Mouse (Mus musculus) neural tube, embryonic 15.5 days (tissue): ENCODE results near the gene Ap3d1. TPM values are rescaled to one million over a fixed set of nuclear protein-coding genes. Genes with fewer than 3 reads are reported as not detected.

Experiments
- ATAC-seq: fragments of 200-750 bp; cut with Nextera tagmentation; 2 replicates; pipeline ENCODE4 v1.8.0; 2017; ENCODE audit warnings: mild to moderate bottlenecking, moderate TSS enrichment, moderate library complexity; ENCODE audit not compliant: low FRiP score
- H3K27ac ChIP-seq: fragments of 300-500 bp; sonication (generic); replicated peaks from 2 replicates; pipeline ENCODE4 v1.5.1; 2015; ENCODE audit warnings: mild to moderate bottlenecking, inconsistent platforms
- H3K27me3 ChIP-seq: fragments of 300-500 bp; sonication (generic); replicated peaks from 2 replicates; pipeline ENCODE4 v1.6.1; 2015; ENCODE audit warnings: inconsistent platforms
- H3K36me3 ChIP-seq: fragments of 300-500 bp; sonication (generic); 2 replicates; pipeline ENCODE4 v1.6.1; 2015; ENCODE audit warnings: inconsistent platforms
- H3K4me1 ChIP-seq: fragments of 300-500 bp; sonication (generic); 2 replicates; pipeline ENCODE4 v1.6.1; 2015; ENCODE audit warnings: inconsistent platforms
- H3K4me2 ChIP-seq: fragments of 300-500 bp; sonication (generic); 2 replicates; pipeline ENCODE4 v1.6.1; 2015; ENCODE audit warnings: inconsistent platforms, mild to moderate bottlenecking, moderate library complexity
- H3K4me3 ChIP-seq: fragments of 300-500 bp; sonication (generic); replicated peaks from 2 replicates; pipeline ENCODE4 v1.5.1; 2015; ENCODE audit warnings: mild to moderate bottlenecking, inconsistent platforms
- H3K9ac ChIP-seq: fragments of 300-500 bp; sonication (generic); replicated peaks from 2 replicates; pipeline ENCODE4 v1.6.1; 2015; ENCODE audit warnings: mild to moderate bottlenecking, inconsistent platforms
- H3K9me3 ChIP-seq: fragments of 300-500 bp; sonication (generic); replicated peaks from 2 replicates; pipeline ENCODE4 v1.6.1; 2016; ENCODE audit warnings: inconsistent platforms
- WGBS: fragments of 180-500 bp; shearing (Covaris S2); methylation state at CpG from one replicate; pipeline ENCODE4 v1.1.7; 2015; ENCODE audit warnings: mixed read lengths; 5-methylcytosine and 5-hydroxymethylcytosine counted together
- polyA plus RNA-seq: library from polyadenylated mRNA; unstranded; fragments of >200 nt; fragmentation: Nextera tagmentation; extraction: Ambion mirVana; gene quantifications from 2 replicates; pipeline ENCODE4 v1.2.1, GENCODE M21; 2015

The Ap3d1 gene
- polyA plus RNA-seq, 1 experiment from 2014 or later = 115 TPM

DNA sequence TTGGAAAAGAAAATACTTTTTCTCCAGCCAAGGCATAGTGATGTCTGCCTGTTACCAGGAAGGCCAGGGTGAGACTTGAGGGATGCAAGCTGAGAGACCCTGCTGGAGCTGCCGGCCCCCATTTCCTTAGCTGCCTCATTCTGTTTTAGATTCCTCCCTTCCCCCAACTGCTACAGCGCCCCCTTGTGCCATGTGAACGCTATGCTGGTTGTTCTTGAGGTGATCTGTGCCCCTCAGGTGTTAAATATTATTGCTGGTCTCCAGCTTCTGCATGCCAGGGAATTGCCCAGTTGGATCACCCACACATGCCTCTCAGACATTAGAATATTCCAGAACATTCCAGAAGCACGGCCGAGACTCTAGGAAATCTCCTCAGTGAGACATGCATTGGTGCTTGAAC, 80.9 kb downstream of the Ap3d1 start:
- peaks cover 8% of the 10 kb centered on the region for H3K36me3 ChIP-seq
- peaks cover 28% of the 10 kb centered on the region for H3K4me1 ChIP-seq
- H3K27ac ChIP-seq = no peak overlapping the region
- H3K4me2 ChIP-seq = no peak overlapping the region
- ATAC-seq = no peak
- no peak overlapping the region for H3K9ac ChIP-seq
- 42% methylated on average over 5 of the region's 5 CpGs for WGBS
- H3K9me3 ChIP-seq = no peaks in the 10 kb centered on the region
- no peaks in the 10 kb centered on the region for H3K27me3 ChIP-seq
- H3K4me3 ChIP-seq = no peak overlapping the region

- 14% methylated on average over 10 of the region's 10 CpGs for WGBS
- Histone ChIP-seq H3K9ac (no peak overlapping the region), H3K4me2 (peak overlapping the region; percentile 40), H3K9me3 (no peaks in the 10 kb centered on the region), H3K27ac (peak overlapping the region; percentile 64; the same call in 1 of the 2 replicates), H3K36me3 (no peaks in the 10 kb centered on the region), H3K4me1 (peaks cover 29% of the 10 kb centered on the region), H3K4me3 (0 out of 2 replicates have a peak overlapping the region, but pooled peaks have one; percentile 12), H3K27me3 (no peaks in the 10 kb centered on the region)
- ATAC-seq = no peak
These were observed 82.9 kb downstream of the Ap3d1 start for GRCm38 (mm10) chr10:80659213-80659612.

GRCm38 (mm10) chr10:80658841-80659202, 83.2 kb downstream of the Ap3d1 start:
- no peaks in the 10 kb centered on the region for H3K9me3 ChIP-seq
- H3K4me1 ChIP-seq = peaks cover 33% of the 10 kb centered on the region
- H3K4me3 ChIP-seq = 0 out of 2 replicates have a peak overlapping the region, but pooled peaks have one; percentile 12
- H3K9ac ChIP-seq = no peak overlapping the region
- ATAC-seq = no peak
- no peaks in the 10 kb centered on the region for H3K36me3 ChIP-seq
- H3K27me3 ChIP-seq = no peaks in the 10 kb centered on the region
- 70% methylated on average over 4 of the region's 4 CpGs for WGBS
- peak overlapping the region; percentile 64; the same call in 1 of the 2 replicates for H3K27ac ChIP-seq
- H3K4me2 ChIP-seq = peak overlapping the region; percentile 40

DNA sequence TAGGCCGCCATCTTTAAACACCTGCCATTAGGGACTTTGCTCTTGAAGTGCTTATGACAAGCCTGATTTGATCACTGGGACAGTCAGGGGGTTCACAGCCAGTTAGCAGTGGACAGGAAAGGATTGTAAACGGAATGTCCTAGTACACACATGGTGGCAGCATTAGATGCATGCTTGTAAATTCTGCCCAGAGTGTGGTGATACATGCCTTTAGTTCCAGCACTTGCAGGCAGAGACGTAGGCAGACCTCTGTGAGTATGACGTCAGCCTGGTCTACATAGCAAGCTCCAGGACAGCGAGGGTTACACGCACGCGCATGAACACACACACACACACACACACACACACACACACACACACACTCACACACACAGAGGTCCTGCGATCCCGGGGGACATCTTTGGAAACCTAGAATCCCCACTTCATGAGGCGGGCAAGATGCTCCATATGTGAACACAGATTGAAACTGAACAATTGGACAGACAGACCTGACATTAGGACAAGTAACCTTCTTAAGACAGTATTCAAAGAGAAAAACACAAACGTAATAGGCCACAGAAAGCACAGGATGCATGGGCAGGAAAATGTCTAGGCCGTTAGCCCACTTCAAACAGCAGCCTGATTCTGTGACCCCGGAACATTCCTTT, 83.7 kb downstream of the Ap3d1 start:
- Histone ChIP-seq H3K9ac (no peak overlapping the region), H3K27ac (peak overlapping the region; percentile 64; the same call in 1 of the 2 replicates), H3K4me2 (no peak overlapping the region), H3K4me1 (peaks cover 38% of the 10 kb centered on the region), H3K27me3 (no peaks in the 10 kb centered on the region), H3K4me3 (no peak overlapping the region), H3K9me3 (no peaks in the 10 kb centered on the region), H3K36me3 (no peaks in the 10 kb centered on the region)
- ATAC-seq = no peak
- WGBS = 80% methylated on average over 14 of the region's 14 CpGs

Other genes starting within 250 kb of the Ap3d1 start
- gene Onecut3, start 247.4 kb downstream of the Ap3d1 start, polyA plus RNA-seq = 0.63 and 1.0 TPM in 2 replicates
- 1.4 and 1.5 TPM in 2 replicates for gene Atp8b3, start 203.1 kb downstream of the Ap3d1 start, polyA plus RNA-seq
- 29.5 TPM in 2 replicates for gene Rexo1, start 180.7 kb downstream of the Ap3d1 start, polyA plus RNA-seq
- 6.5 TPM in 2 replicates for gene Klf16, start 164.9 kb downstream of the Ap3d1 start, polyA plus RNA-seq
- gene Abhd17a, start 151.9 kb downstream of the Ap3d1 start, polyA plus RNA-seq = 148 and 152 TPM in 2 replicates
- 68.2 and 79.8 TPM in 2 replicates for gene Scamp4, start 139.4 kb downstream of the Ap3d1 start, polyA plus RNA-seq
- 5.0 and 7.0 TPM in 2 replicates for gene Adat3, start 139.4 kb downstream of the Ap3d1 start, polyA plus RNA-seq
- gene Gm49322, start 136.2 kb downstream of the Ap3d1 start, polyA plus RNA-seq = 3.0 and 3.2 TPM in 2 replicates
- 106 and 118 TPM in 2 replicates for gene Csnk1g2, start 119.4 kb downstream of the Ap3d1 start, polyA plus RNA-seq
- gene Btbd2, start 85.2 kb downstream of the Ap3d1 start, polyA plus RNA-seq = 91.9 and 92.1 TPM in 2 replicates
- gene Mknk2, start 64.2 kb downstream of the Ap3d1 start, polyA plus RNA-seq = 56.2 and 70.3 TPM in 2 replicates
- gene Mob3a, start 40.3 kb downstream of the Ap3d1 start, polyA plus RNA-seq = 53.0 and 58.8 TPM in 2 replicates
- gene Izumo4, start 40.1 kb downstream of the Ap3d1 start, polyA plus RNA-seq = 43.3 and 46.8 TPM in 2 replicates
- 19.3 and 20.3 TPM in 2 replicates for gene Dot1l, start 12.9 kb upstream of the Ap3d1 start, polyA plus RNA-seq
- gene Sf3a2, start 55.9 kb upstream of the Ap3d1 start, polyA plus RNA-seq = 53.3 and 59.8 TPM in 2 replicates
- gene Plekhj1, start 56.4 kb upstream of the Ap3d1 start, polyA plus RNA-seq = 135 and 146 TPM in 2 replicates
- not detected in 2 replicates for gene Amh, start 63.0 kb upstream of the Ap3d1 start, polyA plus RNA-seq
- gene Jsrp1, start 71.2 kb upstream of the Ap3d1 start, polyA plus RNA-seq = 1.2 and 2.5 TPM in 2 replicates
- 1,221 and 1,325 TPM in 2 replicates for gene Oaz1, start 84.4 kb upstream of the Ap3d1 start, polyA plus RNA-seq
- gene Lingo3, start 101.8 kb upstream of the Ap3d1 start, polyA plus RNA-seq = 14.6 and 18.6 TPM in 2 replicates
- 226 and 240 TPM in 2 replicates for gene Lsm7, start 112.9 kb upstream of the Ap3d1 start, polyA plus RNA-seq
- gene Sppl2b, start 113.0 kb upstream of the Ap3d1 start, polyA plus RNA-seq = 78.6 and 84.1 TPM in 2 replicates
- 0.09 and 0.35 TPM in 2 replicates for gene Tmprss9, start 129.6 kb upstream of the Ap3d1 start, polyA plus RNA-seq
- gene Timm13, start 158.7 kb upstream of the Ap3d1 start, polyA plus RNA-seq = 333 and 359 TPM in 2 replicates
- gene Lmnb2, start 176.0 kb upstream of the Ap3d1 start, polyA plus RNA-seq = 39.0 and 39.9 TPM in 2 replicates
- gene Gadd45b, start 187.8 kb upstream of the Ap3d1 start, polyA plus RNA-seq = 9.0 and 11.1 TPM in 2 replicates